Mouse (Mus musculus) limb, embryonic 13.5 days (tissue): ENCODE measurements around the gene Pik3c2b. TPM values are rescaled to one million over a fixed set of nuclear protein-coding genes. Genes with fewer than 3 reads are reported as not detected.

ENCODE experiments used
- ATAC-seq: fragments of 200-750 bp; cut with Nextera tagmentation; 2 replicates; pipeline ENCODE4 v1.8.0; 2017; ENCODE audit warnings: low read depth, moderate number of reproducible peaks, moderate TSS enrichment; ENCODE audit not compliant: low FRiP score
- H3K27ac ChIP-seq: fragments of 300-500 bp; sonication (generic); 2 replicates; pipeline ENCODE4 v1.5.1; 2015; ENCODE audit warnings: inconsistent platforms, mild to moderate bottlenecking, moderate library complexity
- H3K27me3 ChIP-seq: fragments of 300-500 bp; sonication (generic); 2 replicates; pipeline ENCODE4 v1.6.1; 2015; ENCODE audit warnings: mild to moderate bottlenecking, inconsistent platforms
- H3K36me3 ChIP-seq: fragments of 300-500 bp; sonication (generic); 2 replicates; pipeline ENCODE4 v1.6.1; 2015; ENCODE audit warnings: inconsistent platforms, mild to moderate bottlenecking, moderate library complexity
- H3K4me1 ChIP-seq: fragments of 300-500 bp; sonication (generic); 2 replicates; pipeline ENCODE4 v1.6.1; 2015; ENCODE audit warnings: inconsistent platforms
- H3K4me2 ChIP-seq: fragments of 300-500 bp; sonication (generic); replicated peaks from 2 replicates; pipeline ENCODE4 v1.6.1; 2015; ENCODE audit warnings: inconsistent platforms, mild to moderate bottlenecking, moderate library complexity
- H3K4me3 ChIP-seq: fragments of 300-500 bp; sonication (generic); 2 replicates; pipeline ENCODE4 v1.5.1; 2015; ENCODE audit warnings: moderate library complexity, mild to moderate bottlenecking, inconsistent platforms
- H3K9ac ChIP-seq: fragments of 300-500 bp; sonication (generic); 2 replicates; pipeline ENCODE4 v1.6.1; 2015; ENCODE audit warnings: mild to moderate bottlenecking, inconsistent platforms
- H3K9me3 ChIP-seq: fragments of 300-500 bp; sonication (generic); 2 replicates; pipeline ENCODE4 v1.6.1; 2016; ENCODE audit warnings: inconsistent platforms
- WGBS: fragments of 180-500 bp; shearing (Covaris S2); methylation state at CpG from one replicate; pipeline ENCODE4 v1.1.7; 2015; 5-methylcytosine and 5-hydroxymethylcytosine counted together
- polyA plus RNA-seq: library from polyadenylated mRNA; unstranded; fragments of >200 nt; fragmentation: Nextera tagmentation; extraction: Ambion mirVana; gene quantifications from 2 replicates; pipeline ENCODE4 v1.2.1, GENCODE M21; 2015

Pik3c2b gene
- 6.8 and 7.1 TPM in 2 replicates for polyA plus RNA-seq

GRCm38 (mm10) chr1:133045011-133045860, at the start of gene Pik3c2b:
Pik3c2b (plus strand) TSS chr1:133045667.
- ATAC-seq: no peak
- H3K27ac ChIP-seq: peak within 1 kb of the TSS; percentile 85
- peak within 1 kb of the TSS; percentile 84 for H3K4me2 ChIP-seq
- peak within 1 kb of the TSS; percentile 85 for H3K4me3 ChIP-seq
- no peaks in the 10 kb centered on the region for H3K9me3 ChIP-seq
- H3K4me1 ChIP-seq: peaks cover 33% of the 10 kb centered on the region
- H3K36me3 ChIP-seq: no peaks in the 10 kb centered on the region
- peak within 1 kb of the TSS; percentile 95 for H3K9ac ChIP-seq
- WGBS: 1% methylated on average over 15 of the region's 15 CpGs
- H3K27me3 ChIP-seq: peaks cover 8% of the 10 kb centered on the region; the same call in 1 of the 2 replicates

- Histone ChIP-seq H3K27me3 (no peaks in the 10 kb centered on the region), H3K9me3 (no peaks in the 10 kb centered on the region), H3K4me1 (no peaks in the 10 kb centered on the region), H3K9ac (no peak overlapping the region), H3K36me3 (peaks cover 84% of the 10 kb centered on the region), H3K27ac (no peak overlapping the region), H3K4me3 (no peak overlapping the region), H3K4me2 (no peak overlapping the region)
- 96% methylated on average over 6 of the region's 6 CpGs for WGBS
- no peak for ATAC-seq
These were observed 45.1 kb upstream of the Pik3c2b start for GRCm38 (mm10) chr1:133000347-133000746.

- peaks cover 75% of the 10 kb centered on the region for H3K36me3 ChIP-seq
These were observed 38.9 kb upstream of the Pik3c2b start for GRCm38 (mm10) chr1:133006571-133006970.

DNA sequence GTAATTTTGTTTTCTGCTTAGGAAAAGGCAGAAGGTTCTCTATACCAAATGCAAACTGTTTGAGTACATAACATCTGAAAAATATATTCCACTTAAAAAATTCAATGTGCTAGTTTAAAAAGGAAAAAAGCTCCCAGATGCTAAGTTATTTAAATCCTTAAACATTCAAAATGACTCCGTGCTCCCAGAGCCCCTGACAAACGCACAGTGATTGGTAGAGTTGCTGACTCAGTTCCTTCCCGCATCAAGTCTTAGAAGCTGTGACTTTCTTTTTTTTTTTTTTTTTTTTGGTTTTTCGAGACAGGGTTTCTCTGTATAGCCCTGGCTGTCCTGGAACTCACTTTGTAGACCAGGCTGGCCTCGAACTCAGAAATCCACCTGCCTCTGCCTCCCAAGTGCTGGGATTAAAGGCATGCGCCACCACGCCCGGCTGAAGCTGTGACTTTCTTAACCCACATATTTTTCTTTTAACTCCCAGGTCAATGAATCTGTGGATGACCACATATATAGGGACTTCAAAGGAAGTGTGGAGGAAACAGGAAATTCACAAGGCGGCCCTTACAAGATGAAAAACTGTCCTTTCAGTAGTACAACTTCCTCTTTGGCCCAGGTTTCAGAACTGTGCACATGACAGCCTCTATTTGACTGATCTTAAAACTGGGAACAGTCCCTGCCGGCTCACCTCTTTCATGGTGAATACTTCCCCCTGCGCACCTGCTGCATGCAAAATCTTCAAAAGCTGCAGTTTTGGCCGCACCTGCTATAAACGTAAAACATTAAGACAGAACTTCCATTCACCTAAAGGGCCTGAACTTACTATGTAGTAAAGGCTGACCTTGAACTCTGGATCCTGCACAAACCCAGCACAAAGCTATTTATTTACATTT, 33.3 kb upstream of the Pik3c2b start:
- no peak for ATAC-seq

More at GRCm38 (mm10) chr1:133006571-133006970, 38.9 kb upstream of the Pik3c2b start:
- 79% methylated on average over 3 of the region's 3 CpGs for WGBS
- ATAC-seq: no peak
- Histone ChIP-seq H3K9ac (no peak overlapping the region), H3K4me2 (no peak overlapping the region), H3K27ac (no peak overlapping the region), H3K4me3 (no peak overlapping the region), H3K4me1 (no peaks in the 10 kb centered on the region), H3K9me3 (no peaks in the 10 kb centered on the region), H3K27me3 (no peaks in the 10 kb centered on the region)

DNA sequence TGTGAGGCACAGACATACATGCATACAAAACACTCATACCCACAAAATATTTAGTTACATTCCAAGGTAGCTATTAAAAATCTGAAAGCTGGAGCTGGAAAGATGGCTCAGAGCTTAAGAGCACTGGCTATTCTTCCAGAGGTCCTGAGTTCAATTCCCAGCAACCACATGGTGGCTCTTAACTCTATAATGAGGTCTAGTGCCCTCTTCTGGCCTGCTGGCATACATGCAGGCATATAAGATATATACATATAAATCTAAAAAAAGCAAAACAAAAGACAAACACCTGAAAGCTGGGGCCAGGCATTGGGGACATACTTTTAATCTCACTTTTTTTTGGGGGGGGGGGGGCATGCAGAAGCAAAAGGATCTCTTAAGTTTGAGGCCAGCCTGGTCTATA, 32.1 kb upstream of the Pik3c2b start:
- Histone ChIP-seq H3K27me3 (no peaks in the 10 kb centered on the region), H3K27ac (no peak overlapping the region), H3K4me3 (no peak overlapping the region), H3K4me2 (no peak overlapping the region), H3K9me3 (no peaks in the 10 kb centered on the region), H3K9ac (no peak overlapping the region), H3K4me1 (no peaks in the 10 kb centered on the region), H3K36me3 (peaks cover 82% of the 10 kb centered on the region)
- ATAC-seq: no peak

More for the DNA sequence above, 33.3 kb upstream of the Pik3c2b start:
- no peaks in the 10 kb centered on the region for H3K4me1 ChIP-seq
- H3K4me3 ChIP-seq: no peak overlapping the region
- no peaks in the 10 kb centered on the region for H3K27me3 ChIP-seq
- H3K4me2 ChIP-seq: no peak overlapping the region
- no peaks in the 10 kb centered on the region for H3K9me3 ChIP-seq
- H3K27ac ChIP-seq: no peak overlapping the region
- no peak overlapping the region for H3K9ac ChIP-seq
- peaks cover 80% of the 10 kb centered on the region for H3K36me3 ChIP-seq
- WGBS: 84% methylated on average over 13 of the region's 13 CpGs

DNA sequence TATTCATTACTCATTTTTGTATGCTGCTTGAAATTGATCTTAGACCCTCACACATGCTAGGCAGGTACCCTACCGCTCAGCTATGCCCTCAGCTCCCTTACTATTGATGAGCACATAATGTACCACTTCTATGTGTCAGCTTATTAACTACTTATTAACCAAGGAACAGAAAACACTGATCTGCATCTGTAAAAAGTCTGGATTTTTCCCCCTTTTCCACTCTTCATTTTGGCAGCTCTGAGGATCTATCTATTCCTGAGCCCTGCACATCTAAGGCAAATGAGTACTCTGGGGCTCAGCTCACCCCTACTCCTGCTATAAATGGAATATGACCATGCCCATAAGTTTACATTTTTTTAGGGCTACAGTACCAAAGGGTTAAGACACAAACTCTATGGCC, 31.3 kb upstream of the Pik3c2b start:
- no peak overlapping the region for H3K4me3 ChIP-seq
- 96% methylated on average over 1 of the region's 1 CpGs for WGBS
- no peaks in the 10 kb centered on the region for H3K27me3 ChIP-seq
- H3K4me2 ChIP-seq: no peak overlapping the region
- no peaks in the 10 kb centered on the region for H3K4me1 ChIP-seq
- peaks cover 81% of the 10 kb centered on the region for H3K36me3 ChIP-seq
- H3K9ac ChIP-seq: no peak overlapping the region
- no peak overlapping the region for H3K27ac ChIP-seq
- no peak for ATAC-seq
- H3K9me3 ChIP-seq: no peaks in the 10 kb centered on the region

- H3K27me3 ChIP-seq: no peaks in the 10 kb centered on the region
- ATAC-seq: no peak
- no peaks in the 10 kb centered on the region for H3K9me3 ChIP-seq
- no peak overlapping the region for H3K27ac ChIP-seq
- no peak overlapping the region for H3K4me2 ChIP-seq
- H3K4me1 ChIP-seq: peaks cover 3% of the 10 kb centered on the region; the same call in 1 of the 2 replicates
- no peak overlapping the region for H3K4me3 ChIP-seq
- H3K36me3 ChIP-seq: peaks cover 62% of the 10 kb centered on the region
- 95% methylated on average over 9 of the region's 9 CpGs for WGBS
- no peak overlapping the region for H3K9ac ChIP-seq
These were observed 28.6 kb upstream of the Pik3c2b start for GRCm38 (mm10) chr1:133016775-133017428.

DNA sequence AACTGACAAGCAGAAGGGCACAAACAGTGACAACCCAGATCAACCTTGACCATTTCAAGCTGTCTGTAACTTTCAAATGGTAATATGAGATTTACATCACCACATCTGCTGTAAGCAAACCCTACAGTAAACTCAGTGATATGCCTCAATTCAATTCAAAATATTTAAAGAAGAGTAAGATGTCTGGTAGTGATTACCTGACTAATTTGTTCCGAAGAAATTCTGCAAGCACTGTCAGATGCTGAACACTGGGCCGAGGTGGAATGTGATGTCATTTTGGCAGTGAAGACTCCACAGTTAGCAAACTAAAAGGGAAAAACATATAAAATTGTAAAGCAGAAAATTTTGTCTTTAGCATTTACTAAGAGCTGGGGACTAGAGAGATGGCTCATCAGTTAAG, 26.9 kb upstream of the Pik3c2b start:
- Histone ChIP-seq H3K9ac (no peak overlapping the region), H3K4me1 (peaks cover 3% of the 10 kb centered on the region; the same call in 1 of the 2 replicates), H3K4me2 (no peak overlapping the region), H3K27ac (no peak overlapping the region), H3K27me3 (no peaks in the 10 kb centered on the region), H3K4me3 (no peak overlapping the region), H3K36me3 (peaks cover 52% of the 10 kb centered on the region), H3K9me3 (no peaks in the 10 kb centered on the region)
- no peak for ATAC-seq
- 81% methylated on average over 2 of the region's 2 CpGs for WGBS

- Histone ChIP-seq H3K4me1 (peaks cover 9% of the 10 kb centered on the region), H3K27me3 (no peaks in the 10 kb centered on the region), H3K4me2 (no peak overlapping the region), H3K27ac (no peak overlapping the region), H3K36me3 (peaks cover 45% of the 10 kb centered on the region), H3K4me3 (no peak overlapping the region), H3K9me3 (no peaks in the 10 kb centered on the region), H3K9ac (no peak overlapping the region)
- ATAC-seq: no peak
These were observed 26.2 kb upstream of the Pik3c2b start for GRCm38 (mm10) chr1:133019312-133019711.

DNA sequence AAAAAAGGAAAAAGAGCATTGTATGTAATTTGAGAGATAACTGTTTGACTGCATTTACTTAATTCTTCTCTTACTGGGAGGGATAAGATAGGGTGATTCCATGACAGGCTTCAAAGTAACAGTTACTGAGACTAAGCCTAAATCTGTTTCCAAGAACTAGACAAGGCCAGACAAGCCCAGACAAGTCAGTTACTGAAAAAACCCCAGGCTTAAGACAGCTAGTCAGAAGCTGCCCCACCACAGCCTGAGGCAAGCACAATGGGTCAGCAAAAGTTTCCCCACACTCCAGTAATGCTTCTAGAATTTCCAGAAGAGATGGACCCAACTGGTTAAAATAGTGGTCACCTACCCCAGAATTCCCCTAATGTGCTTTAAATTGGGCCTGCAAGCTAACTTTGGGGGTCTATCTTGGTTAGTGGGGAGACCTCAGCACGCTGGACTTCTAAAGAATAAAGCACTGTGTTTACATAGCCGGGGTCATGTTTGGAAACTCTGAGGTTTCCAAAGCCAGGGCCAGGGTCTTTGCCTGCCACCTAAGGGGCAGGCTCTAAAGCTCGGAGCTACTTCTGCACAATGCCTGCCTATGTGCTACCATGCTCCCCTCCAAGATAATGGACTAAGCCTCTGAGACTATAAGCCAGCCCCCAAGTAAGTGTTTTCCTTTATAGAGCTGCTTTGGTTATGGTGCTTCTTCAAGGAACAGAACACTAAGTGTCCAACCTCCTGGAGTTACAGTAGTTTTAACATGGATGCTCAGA, 25.2 kb upstream of the Pik3c2b start:
- H3K36me3 ChIP-seq: peaks cover 36% of the 10 kb centered on the region
- WGBS: 77% methylated on average over 3 of the region's 3 CpGs

GRCm38 (mm10) chr1:133021391-133021790, 24.1 kb upstream of the Pik3c2b start:
- WGBS: 95% methylated on average over 7 of the region's 7 CpGs
- H3K27me3 ChIP-seq: no peaks in the 10 kb centered on the region
- no peak overlapping the region for H3K27ac ChIP-seq
- H3K4me2 ChIP-seq: no peak overlapping the region
- H3K4me3 ChIP-seq: no peak overlapping the region
- H3K9ac ChIP-seq: no peak overlapping the region
- peaks cover 25% of the 10 kb centered on the region for H3K36me3 ChIP-seq
- no peak for ATAC-seq
- no peaks in the 10 kb centered on the region for H3K9me3 ChIP-seq
- H3K4me1 ChIP-seq: peaks cover 11% of the 10 kb centered on the region

More for the DNA sequence above, 25.2 kb upstream of the Pik3c2b start:
- H3K4me1 ChIP-seq: peaks cover 11% of the 10 kb centered on the region
- no peaks in the 10 kb centered on the region for H3K27me3 ChIP-seq
- no peak overlapping the region for H3K27ac ChIP-seq
- H3K9ac ChIP-seq: no peak overlapping the region
- ATAC-seq: no peak
- no peaks in the 10 kb centered on the region for H3K9me3 ChIP-seq
- no peak overlapping the region for H3K4me2 ChIP-seq
- no peak overlapping the region for H3K4me3 ChIP-seq
